Mouse (Mus musculus) neutrophil, adult 65 days (primary cell): ENCODE measurements around the gene Gm8922. TPM values are rescaled to one million over a fixed set of nuclear protein-coding genes. Genes with fewer than 3 reads are reported as not detected.

Source experiments
- total RNA-seq: library from RNA; stranded (reverse); gene quantifications from 2 replicates; pipeline ENCODE4 v1.2.4, GENCODE M21; 2023

The Gm8922 gene
- not detected in 2 replicates for total RNA-seq

GRCm38 (mm10) chr5:11681659-11682058 lies at the start of gene Gm8922:
TSS of gene Gm8922 (plus strand) at chr5:11681959.

Other genes starting within 250 kb of the Gm8922 start
- not detected in 2 replicates for gene Gm8906, start 179.3 kb upstream of the Gm8922 start, total RNA-seq
- gene Gm6460, start 87.0 kb upstream of the Gm8922 start, total RNA-seq: not detected in 2 replicates
- not detected in 2 replicates for gene Gm8926, start 88.6 kb downstream of the Gm8922 start, total RNA-seq
- not detected in 2 replicates for gene Gm6465, start 163.6 kb downstream of the Gm8922 start, total RNA-seq
- not detected in 2 replicates for gene 4933402N22Rik, start 236.1 kb downstream of the Gm8922 start, total RNA-seq